Mouse (Mus musculus): ENCODE results near the gene Dedd2.

The Dedd2 gene

GRCm38 (mm10) chr7:25218705-25219415 lies 1.6 kb downstream of the Dedd2 start:
- DNase-seq (ENCODE audit: low spot score in 2 of 2): peak in 1 of 2 experiments; percentile 27

GRCm38 (mm10) chr7:25217653-25218395 lies 2.6 kb downstream of the Dedd2 start:
- no peak for DNase-seq (ENCODE audit: low spot score in 2 of 2)

- no peak for DNase-seq (ENCODE audit: low spot score in 2 of 2)
Observed at GRCm38 (mm10) chr7:25214172-25214571, 6.2 kb downstream of the Dedd2 start.

GRCm38 (mm10) chr7:25213099-25213498 lies 7.3 kb downstream of the Dedd2 start:
- no peak for DNase-seq (ENCODE audit: low spot score in 2 of 2)

- DNase-seq (ENCODE audit: low spot score in 2 of 2): no peak
Observed at GRCm38 (mm10) chr7:25210482-25210881, 9.9 kb downstream of the Dedd2 start.

GRCm38 (mm10) chr7:25209161-25209622 lies 11.2 kb downstream of the Dedd2 start:
- DNase-seq (ENCODE audit: low spot score in 2 of 2): no peak

- DNase-seq (ENCODE audit: low spot score in 2 of 2): no peak
Observed at GRCm38 (mm10) chr7:25206094-25206830, 14.2 kb downstream of the Dedd2 start.

GRCm38 (mm10) chr7:25205355-25206093 lies 14.9 kb downstream of the Dedd2 start:
- no peak for DNase-seq (ENCODE audit: low spot score in 2 of 2)

- DNase-seq (ENCODE audit: low spot score in 2 of 2): no peak
Observed at GRCm38 (mm10) chr7:25203624-25204023, 16.8 kb downstream of the Dedd2 start.

- DNase-seq (ENCODE audit: low spot score in 2 of 2): no peak
Observed at GRCm38 (mm10) chr7:25197384-25198018, 22.9 kb downstream of the Dedd2 start.

GRCm38 (mm10) chr7:25196107-25196506 lies 24.3 kb downstream of the Dedd2 start:
- DNase-seq (ENCODE audit: low spot score in 2 of 2): no peak

GRCm38 (mm10) chr7:25195148-25195547 lies 25.3 kb downstream of the Dedd2 start:
- no peak for DNase-seq (ENCODE audit: low spot score in 2 of 2)

- no peak for DNase-seq (ENCODE audit: low spot score in 2 of 2)
Observed at GRCm38 (mm10) chr7:25192110-25192509, 28.3 kb downstream of the Dedd2 start.

- DNase-seq (ENCODE audit: low spot score in 2 of 2): no peak
Observed at GRCm38 (mm10) chr7:25190806-25191205, 29.6 kb downstream of the Dedd2 start.

GRCm38 (mm10) chr7:25187662-25188650 lies 32.5 kb downstream of the Dedd2 start:
- peak; percentile 89 to 90 for DNase-seq (ENCODE audit: low spot score in 2 of 2)

- DNase-seq (ENCODE audit: low spot score in 2 of 2): no peak
Observed at GRCm38 (mm10) chr7:25184091-25184490, 36.3 kb downstream of the Dedd2 start.

GRCm38 (mm10) chr7:25181814-25182213 lies 38.6 kb downstream of the Dedd2 start:
- DNase-seq (ENCODE audit: low spot score in 2 of 2): peak in 1 of 2 experiments; percentile 16

GRCm38 (mm10) chr7:25181331-25181790 lies 39.1 kb downstream of the Dedd2 start:
- peak; percentile 11 to 27 for DNase-seq (ENCODE audit: low spot score in 2 of 2)

GRCm38 (mm10) chr7:25180512-25180911 lies 39.9 kb downstream of the Dedd2 start:
- DNase-seq (ENCODE audit: low spot score in 2 of 2): no peak

Measured in right cerebral cortex, adult 2 months (tissue).